Mouse (Mus musculus) embryonic facial prominence, embryonic 15.5 days (tissue): ENCODE measurements around the gene Pdzd9. TPM values are rescaled to one million over a fixed set of nuclear protein-coding genes. Genes with fewer than 3 reads are reported as not detected.

Experiments
- ATAC-seq: fragments of 200-750 bp; cut with Nextera tagmentation; 2 replicates; pipeline ENCODE4 v1.8.0; 2017; ENCODE audit warnings: low read depth, moderate TSS enrichment; ENCODE audit not compliant: insufficient number of reproducible peaks, low FRiP score, low TSS enrichment
- H3K27ac ChIP-seq: fragments of 300-500 bp; sonication (generic); replicated peaks from 2 replicates; pipeline ENCODE4 v1.5.1; 2015; ENCODE audit warnings: mild to moderate bottlenecking, inconsistent platforms
- H3K27me3 ChIP-seq: fragments of 300-500 bp; sonication (generic); 2 replicates; pipeline ENCODE4 v1.6.1; 2015; ENCODE audit warnings: inconsistent platforms
- H3K36me3 ChIP-seq: fragments of 300-500 bp; sonication (generic); 2 replicates; pipeline ENCODE4 v1.6.1; 2015; ENCODE audit warnings: mild to moderate bottlenecking, inconsistent platforms
- H3K4me1 ChIP-seq: fragments of 300-500 bp; sonication (generic); 2 replicates; pipeline ENCODE4 v1.6.1; 2015; ENCODE audit warnings: inconsistent platforms
- H3K4me2 ChIP-seq: fragments of 300-500 bp; sonication (generic); replicated peaks from 2 replicates; pipeline ENCODE4 v1.6.1; 2015; ENCODE audit warnings: mild to moderate bottlenecking, inconsistent platforms
- H3K4me3 ChIP-seq: fragments of 300-500 bp; sonication (generic); replicated peaks from 2 replicates; pipeline ENCODE4 v1.5.1; 2015; ENCODE audit warnings: mild to moderate bottlenecking, inconsistent platforms
- H3K9ac ChIP-seq: fragments of 300-500 bp; sonication (generic); 2 replicates; pipeline ENCODE4 v1.6.1; 2015; ENCODE audit warnings: inconsistent platforms
- H3K9me3 ChIP-seq: fragments of 300-500 bp; sonication (generic); replicated peaks from 2 replicates; pipeline ENCODE4 v1.6.1; 2016; ENCODE audit warnings: inconsistent platforms
- WGBS: fragments of 180-500 bp; shearing (Covaris S2); methylation state at CpG from one replicate; pipeline ENCODE4 v1.1.7; 2015; 5-methylcytosine and 5-hydroxymethylcytosine counted together
- polyA plus RNA-seq: library from polyadenylated mRNA; unstranded; fragments of >200 nt; fragmentation: Nextera tagmentation; extraction: Ambion mirVana; gene quantifications from 2 replicates; pipeline ENCODE4 v1.2.1, GENCODE M21; 2015

The Pdzd9 gene
- polyA plus RNA-seq, 1 experiment from 2014 or later: 0.28 TPM

GRCm38 (mm10) chr7:120635362-120635781 lies 34.8 kb downstream of the Pdzd9 start:
- peak overlapping the region; percentile 75 for H3K4me2 ChIP-seq
- peak; percentile 65; the same call in 1 of the 2 replicates for ATAC-seq
- WGBS: under 1% methylated on average over 32 of the region's 32 CpGs
- H3K4me1 ChIP-seq: peaks cover 20% of the 10 kb centered on the region
- peaks cover 21% of the 10 kb centered on the region for H3K36me3 ChIP-seq
- no peaks in the 10 kb centered on the region for H3K27me3 ChIP-seq
- peak overlapping the region; percentile 94 for H3K27ac ChIP-seq
- H3K4me3 ChIP-seq: peak overlapping the region; percentile 94
- no peaks in the 10 kb centered on the region for H3K9me3 ChIP-seq
- H3K9ac ChIP-seq: peak overlapping the region; percentile 87

DNA sequence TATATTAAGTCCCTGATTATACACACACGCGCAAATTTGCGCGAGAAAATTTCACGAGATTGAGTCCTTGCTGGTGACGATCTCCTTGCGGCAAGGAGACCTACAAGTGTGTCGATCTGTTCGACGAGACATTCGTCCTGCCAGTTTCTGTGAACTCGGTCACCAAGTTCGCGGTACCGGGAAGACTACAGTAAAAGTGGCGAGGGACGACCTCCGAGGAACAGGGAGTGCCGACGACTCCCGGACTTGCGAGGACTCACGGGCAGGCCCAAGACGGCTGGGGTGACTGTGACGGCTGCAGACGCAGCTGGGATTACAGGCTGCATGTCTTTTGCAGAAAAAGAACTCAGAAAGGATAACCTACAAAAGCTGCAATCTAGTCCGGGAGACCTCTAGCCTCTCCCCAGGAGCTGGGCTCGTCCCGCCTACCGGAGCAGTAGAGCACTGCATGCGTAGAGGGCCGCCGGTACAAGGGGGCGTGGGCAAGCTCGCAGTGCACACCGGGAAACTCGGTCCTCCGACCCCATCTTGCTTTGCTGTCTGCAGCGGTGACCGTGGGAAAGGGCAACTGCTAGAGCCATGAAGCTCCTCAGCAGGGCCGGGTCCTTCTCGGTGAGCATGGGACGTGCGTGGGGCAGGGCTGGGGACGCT lies 35.3 kb downstream of the Pdzd9 start, which contains the start of gene Uqcrc2:
Gene Uqcrc2, plus strand, starts transcription at position 466 of the 651 bp plus-strand sequence.
- Histone ChIP-seq H3K27ac (peak within 1 kb of the TSS; percentile 94), H3K9me3 (no peaks in the 10 kb centered on the region), H3K4me2 (peak within 1 kb of the TSS; percentile 75), H3K36me3 (peaks cover 17% of the 10 kb centered on the region), H3K27me3 (no peaks in the 10 kb centered on the region), H3K9ac (peak within 1 kb of the TSS; percentile 87), H3K4me1 (peaks cover 20% of the 10 kb centered on the region), H3K4me3 (peak within 1 kb of the TSS; percentile 94)
- WGBS: under 1% methylated on average over 45 of the region's 45 CpGs
- peak; percentile 97 for ATAC-seq

DNA sequence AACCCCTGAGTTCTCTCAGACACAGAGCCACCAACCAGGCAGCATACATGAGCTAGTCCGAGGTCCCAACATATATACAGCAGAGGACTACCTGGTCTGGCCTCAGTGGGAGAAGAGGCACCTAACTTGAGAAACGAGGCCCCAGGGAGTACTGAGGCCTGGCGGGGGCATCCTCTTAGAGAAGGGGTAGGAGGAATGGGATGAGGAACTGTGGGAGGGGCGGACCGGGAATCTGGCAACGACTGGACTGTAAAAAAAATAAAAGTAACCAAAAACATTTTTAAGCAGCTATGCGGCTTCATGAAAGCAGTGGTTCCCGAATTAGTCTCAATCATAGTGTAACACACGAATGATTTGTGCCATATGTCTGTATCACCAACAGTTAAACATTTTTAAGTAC lies 35.8 kb downstream of the Pdzd9 start:
- no peaks in the 10 kb centered on the region for H3K27me3 ChIP-seq
- peak overlapping the region; percentile 87 for H3K9ac ChIP-seq
- peaks cover 11% of the 10 kb centered on the region for H3K36me3 ChIP-seq
- 0 out of 2 replicates have a peak, but pooled peaks have one; percentile 11 for ATAC-seq
- 4% methylated on average over 9 of the region's 9 CpGs for WGBS
- peak overlapping the region; percentile 94 for H3K27ac ChIP-seq
- no peaks in the 10 kb centered on the region for H3K9me3 ChIP-seq
- H3K4me2 ChIP-seq: peak overlapping the region; percentile 75
- peaks cover 20% of the 10 kb centered on the region for H3K4me1 ChIP-seq
- H3K4me3 ChIP-seq: peak overlapping the region; percentile 94

DNA sequence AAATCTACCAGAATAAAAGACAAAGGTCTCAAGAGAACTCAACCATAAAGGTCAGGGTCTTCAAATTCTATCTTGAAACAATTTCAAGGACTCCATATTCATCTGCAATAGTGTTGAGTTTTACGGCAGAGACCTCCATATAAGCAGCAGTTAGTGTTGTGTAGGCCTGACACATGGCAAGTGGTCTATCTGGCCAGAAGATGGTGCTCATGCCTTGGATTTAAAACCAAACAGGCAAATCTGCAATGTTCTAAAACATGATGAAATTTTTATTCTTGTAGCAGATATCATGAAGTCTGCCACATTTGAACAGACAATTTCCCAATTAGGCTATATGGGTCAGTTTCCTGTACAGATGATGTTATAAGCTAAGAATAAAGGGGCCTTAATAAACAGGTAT lies 37.6 kb downstream of the Pdzd9 start:
- H3K4me1 ChIP-seq: peaks cover 20% of the 10 kb centered on the region
- no peak overlapping the region for H3K9ac ChIP-seq
- 67% methylated on average over 1 of the region's 1 CpGs for WGBS
- no peaks in the 10 kb centered on the region for H3K9me3 ChIP-seq
- no peak for ATAC-seq
- peaks cover 2% of the 10 kb centered on the region for H3K36me3 ChIP-seq
- no peak overlapping the region for H3K27ac ChIP-seq
- H3K4me2 ChIP-seq: no peak overlapping the region
- H3K27me3 ChIP-seq: no peaks in the 10 kb centered on the region
- H3K4me3 ChIP-seq: no peak overlapping the region

DNA sequence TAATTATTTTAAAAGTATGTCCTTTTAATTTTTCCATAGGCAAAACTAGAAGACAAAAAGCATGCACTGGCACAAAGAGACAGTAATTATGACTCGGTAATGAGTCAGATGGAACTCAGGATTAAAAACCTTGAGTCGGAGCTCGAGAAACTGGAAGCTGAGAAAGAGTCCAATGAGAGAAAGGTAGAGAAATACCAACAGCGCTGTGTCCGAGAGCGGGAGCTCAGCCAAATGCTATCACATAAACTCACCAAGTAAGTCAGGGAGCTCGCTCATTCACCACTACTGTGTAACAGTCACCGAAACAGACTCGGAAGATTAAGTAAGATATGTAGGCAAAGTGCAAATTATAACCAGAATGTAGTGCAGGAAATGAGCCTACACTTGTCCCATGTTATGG lies 49.3 kb downstream of the Pdzd9 start:
- H3K4me1 ChIP-seq: no peaks in the 10 kb centered on the region
- no peaks in the 10 kb centered on the region for H3K27me3 ChIP-seq
- no peak for ATAC-seq
- no peaks in the 10 kb centered on the region for H3K36me3 ChIP-seq
- no peak overlapping the region for H3K27ac ChIP-seq
- no peak overlapping the region for H3K4me2 ChIP-seq
- no peak overlapping the region for H3K9ac ChIP-seq
- 77% methylated on average over 9 of the region's 9 CpGs for WGBS
- H3K4me3 ChIP-seq: no peak overlapping the region
- H3K9me3 ChIP-seq: no peaks in the 10 kb centered on the region

DNA sequence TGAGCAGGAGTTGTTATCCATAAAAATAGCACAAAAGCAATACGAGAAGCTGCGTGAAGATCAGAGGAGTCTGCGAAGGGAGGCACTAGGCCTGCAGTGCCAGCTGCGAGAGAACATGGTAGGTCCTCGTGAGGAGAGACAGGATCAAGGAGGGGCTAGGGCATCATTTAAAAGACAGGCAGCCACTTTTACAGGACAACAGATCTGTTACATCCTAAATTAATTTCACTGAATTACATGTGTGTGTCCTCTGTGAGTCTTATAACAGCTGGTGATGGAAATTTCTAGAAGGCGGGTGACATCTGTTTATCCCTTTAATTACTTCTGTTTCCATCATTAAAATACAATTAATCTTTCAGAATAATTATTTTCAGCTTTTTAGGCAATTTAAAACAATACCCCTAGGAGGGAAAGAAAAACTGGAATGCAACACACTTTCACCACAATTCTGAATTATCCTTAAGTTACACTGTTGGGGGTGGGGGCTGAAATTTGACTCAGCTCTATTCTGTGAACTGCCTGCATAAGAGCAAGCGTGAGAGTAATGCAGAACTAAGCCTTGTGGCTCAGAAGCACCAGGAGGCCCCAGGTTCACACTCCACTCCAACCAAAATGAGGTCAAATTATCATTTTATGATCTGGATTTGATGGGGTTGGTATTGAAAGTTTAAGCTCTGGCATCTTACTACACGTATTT lies 49.9 kb downstream of the Pdzd9 start:
- no peaks in the 10 kb centered on the region for H3K9me3 ChIP-seq
- H3K27me3 ChIP-seq: no peaks in the 10 kb centered on the region
- H3K36me3 ChIP-seq: no peaks in the 10 kb centered on the region
- H3K9ac ChIP-seq: no peak overlapping the region
- H3K4me1 ChIP-seq: no peaks in the 10 kb centered on the region
- no peak overlapping the region for H3K4me2 ChIP-seq
- WGBS: 51% methylated on average over 8 of the region's 8 CpGs
- ATAC-seq: no peak
- no peak overlapping the region for H3K27ac ChIP-seq
- H3K4me3 ChIP-seq: no peak overlapping the region

Other genes starting within 250 kb of the Pdzd9 start
- gene Uqcrc2, start 35.2 kb downstream of the Pdzd9 start, polyA plus RNA-seq: 170 TPM in 2 replicates
- 11.6 and 12.1 TPM in 2 replicates for gene Mosmo, start 7.3 kb upstream of the Pdzd9 start, polyA plus RNA-seq
- 1.7 and 3.2 TPM in 2 replicates for gene Vwa3a, start 69.0 kb upstream of the Pdzd9 start, polyA plus RNA-seq
- not detected in 2 replicates for gene Gm5737, start 142.0 kb upstream of the Pdzd9 start, polyA plus RNA-seq
- 65.2 and 75.4 TPM in 2 replicates for gene Eef2k, start 172.5 kb upstream of the Pdzd9 start, polyA plus RNA-seq
- gene Polr3e, start 247.4 kb upstream of the Pdzd9 start, polyA plus RNA-seq: 34.1 and 35.1 TPM in 2 replicates